9 mouse cellular contexts compared by ENCODE assay signal in the genomic region with DNA sequence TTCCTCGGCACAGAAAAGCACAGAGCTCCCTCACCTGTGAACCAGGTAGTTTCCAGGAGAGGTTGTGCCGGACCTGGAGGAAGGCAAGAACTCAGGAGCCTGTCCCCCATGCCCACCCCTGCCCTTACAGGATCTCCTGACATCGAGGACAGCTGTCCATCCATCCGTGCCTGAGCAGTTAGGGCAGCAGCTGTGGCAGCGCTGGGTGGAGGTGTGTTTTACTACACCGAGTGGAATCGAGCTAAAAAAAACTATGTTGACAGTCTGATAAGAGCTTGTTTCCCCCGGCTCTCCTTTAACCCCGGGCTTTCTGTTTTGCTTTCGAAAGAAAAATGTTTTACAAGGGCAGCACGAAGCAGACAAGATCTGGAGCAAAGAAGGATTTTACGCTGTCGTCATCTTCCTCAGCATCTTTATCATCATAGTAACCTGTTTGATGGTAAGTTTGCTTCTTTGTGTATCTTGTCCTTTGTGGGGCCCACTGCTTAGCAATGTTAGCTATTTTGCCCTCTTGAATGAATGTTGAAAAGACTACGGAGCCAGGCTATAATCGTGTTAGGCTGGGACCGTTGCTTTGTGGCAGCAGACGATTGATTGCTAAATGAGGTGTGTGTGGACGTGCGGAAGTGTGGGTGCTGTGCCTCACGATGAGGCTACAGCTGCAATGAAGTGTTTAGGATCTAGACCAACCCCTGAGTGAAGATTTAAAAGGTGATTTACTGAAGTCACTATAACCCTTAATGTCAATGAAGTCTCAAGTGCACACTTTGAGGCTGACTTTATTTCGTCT.
DNase-seq lines count a peak whose midpoint lies in the region; ATAC-seq lines count a peak whose summit lies in the region.
"Had no signal": no experiment of that assay in that cellular context is flagged by ENCODE, and none has a peak within 500 bp of the region (broad histone marks: within the 10 kb centered on the region; RNA-seq: fewer than 3 reads in every experiment).

No protein-coding gene starts in this region.

- no peak for DNase-seq in heart, postnatal 25 days (ENCODE audit: low spot score)
- peak; percentile 28 for DNase-seq in embryo, embryonic 10.5 days (ENCODE audit: low spot score)
- DNase-seq in intestine, embryonic 14.5 days (ENCODE audit: low spot score), result no peak
- no peak for DNase-seq in adrenal gland, postnatal 4 days (ENCODE audit: low spot score in 2 of 2)
- DNase-seq in MN1 (ENCODE audit: low spot score), result no peak
- DNase-seq in urinary bladder, postnatal 25 days (ENCODE audit: low spot score), result no peak
- DNase-seq: kidney, adult 8-10 months had no signal

- no peaks in the 10 kb centered on the region for H3K36me3 ChIP-seq in heart, embryonic 13.5 days
- H3K36me3 ChIP-seq in intestine, embryonic 14.5 days (ENCODE audit: control insufficient read depth, insufficient read depth, low read length), result no peaks in the 10 kb centered on the region
- H3K36me3 ChIP-seq in midbrain, embryonic 16.5 days (ENCODE audit: control insufficient read depth, insufficient read depth, low read length), result no peaks in the 10 kb centered on the region

- peaks cover 10% of the 10 kb centered on the region for H3K4me1 ChIP-seq in heart, embryonic 13.5 days
- peaks cover 4% of the 10 kb centered on the region; the same call in 1 of the 2 replicates for H3K4me1 ChIP-seq in intestine, embryonic 14.5 days (replicated peaks; ENCODE audit: control insufficient read depth, insufficient read depth, low read length)
- 0 out of 2 replicates have a peak, but pooled peaks cover 3% of the 10 kb centered on the region for H3K4me1 ChIP-seq in midbrain, embryonic 16.5 days (ENCODE audit: control insufficient read depth, insufficient read depth, low read length)

- peak overlapping the region; percentile 51 for H3K4me3 ChIP-seq in heart, embryonic 13.5 days
- H3K4me3 ChIP-seq in intestine, embryonic 14.5 days (ENCODE audit: low read depth, low read length), result peak overlapping the region; percentile 22
- no peak overlapping the region for H3K4me3 ChIP-seq in midbrain, embryonic 16.5 days (ENCODE audit: low read depth, low read length)

- H3K27me3 ChIP-seq in heart, embryonic 13.5 days (replicated peaks), result no peaks in the 10 kb centered on the region
- no peaks in the 10 kb centered on the region for H3K27me3 ChIP-seq in intestine, embryonic 14.5 days (replicated peaks; ENCODE audit: control insufficient read depth, insufficient read depth, low read length)
- no peaks in the 10 kb centered on the region for H3K27me3 ChIP-seq in midbrain, embryonic 16.5 days (ENCODE audit: control insufficient read depth, insufficient read depth, low read depth, low read length)

- no peak overlapping the region for H3K27ac ChIP-seq in heart, embryonic 13.5 days (replicated peaks)
- no peak overlapping the region for H3K27ac ChIP-seq in intestine, embryonic 14.5 days (ENCODE audit: low read depth)
- H3K27ac ChIP-seq in midbrain, embryonic 16.5 days (ENCODE audit: low read length), result no peak overlapping the region

- peak overlapping the region; percentile 71 for H3K9ac ChIP-seq in heart, embryonic 13.5 days
- H3K9ac ChIP-seq in intestine, embryonic 14.5 days (ENCODE audit: low read length), result no peak overlapping the region
- H3K9ac ChIP-seq in midbrain, embryonic 16.5 days (ENCODE audit: low read depth, low read length), result no peak overlapping the region

- WGBS in heart, embryonic 13.5 days, result 14% methylated on average over 21 of the region's 21 CpGs
- WGBS in intestine, embryonic 14.5 days, result 17% methylated on average over 21 of the region's 21 CpGs
- WGBS in midbrain, embryonic 16.5 days, result 42% methylated on average over 21 of the region's 21 CpGs

- H3K9me3 ChIP-seq in heart, embryonic 13.5 days, result no peaks in the 10 kb centered on the region
- H3K9me3 ChIP-seq in intestine, embryonic 14.5 days (ENCODE audit: control insufficient read depth, low read length), result no peaks in the 10 kb centered on the region
- H3K9me3 ChIP-seq in midbrain, embryonic 16.5 days (replicated peaks; ENCODE audit: control insufficient read depth, low read length, poor library complexity, severe bottlenecking), result no peaks in the 10 kb centered on the region

- peak overlapping the region; percentile 69 for H3K4me2 ChIP-seq in heart, embryonic 13.5 days
- H3K4me2 ChIP-seq in intestine, embryonic 14.5 days (ENCODE audit: low read length), result peak overlapping the region; percentile 49
- peak overlapping the region; percentile 35 for H3K4me2 ChIP-seq in midbrain, embryonic 16.5 days (ENCODE audit: low read length)

- intact Hi-C loops in heart, postnatal 25 days (cut with DNase I), result no loop called here

- ATAC-seq in heart, embryonic 13.5 days (ENCODE audit: extremely low read depth, insufficient number of reproducible peaks, low FRiP score, low TSS enrichment), result no peak
- 0 out of 2 replicates have a peak, but pooled peaks have one; percentile 47 for ATAC-seq in intestine, embryonic 14.5 days (replicated peaks; ENCODE audit: low FRiP score, low TSS enrichment, low read depth)
- no peak for ATAC-seq in midbrain, embryonic 16.5 days
